Mouse (Mus musculus) CD4-positive, CD25-positive, alpha-beta regulatory T cell, adult 4 months (primary cell): Measurements from ENCODE around the gene Zfp618. TPM values are rescaled to one million over a fixed set of nuclear protein-coding genes. Genes with fewer than 3 reads are reported as not detected.

Experiments used
- ATAC-seq: one replicate; pipeline ENCODE4 v1.8.0; 2017
- polyA plus RNA-seq, 2 experiments: library from polyadenylated mRNA; unstranded; fragments of 100-300 nt; shearing (Covaris generic); gene quantifications; one replicate each; pipeline ENCODE4 v1.2.1; 2017

Zfp618 gene
- polyA plus RNA-seq, 2 experiments from 2014 or later, result 0.11 TPM; not detected in 1

DNA sequence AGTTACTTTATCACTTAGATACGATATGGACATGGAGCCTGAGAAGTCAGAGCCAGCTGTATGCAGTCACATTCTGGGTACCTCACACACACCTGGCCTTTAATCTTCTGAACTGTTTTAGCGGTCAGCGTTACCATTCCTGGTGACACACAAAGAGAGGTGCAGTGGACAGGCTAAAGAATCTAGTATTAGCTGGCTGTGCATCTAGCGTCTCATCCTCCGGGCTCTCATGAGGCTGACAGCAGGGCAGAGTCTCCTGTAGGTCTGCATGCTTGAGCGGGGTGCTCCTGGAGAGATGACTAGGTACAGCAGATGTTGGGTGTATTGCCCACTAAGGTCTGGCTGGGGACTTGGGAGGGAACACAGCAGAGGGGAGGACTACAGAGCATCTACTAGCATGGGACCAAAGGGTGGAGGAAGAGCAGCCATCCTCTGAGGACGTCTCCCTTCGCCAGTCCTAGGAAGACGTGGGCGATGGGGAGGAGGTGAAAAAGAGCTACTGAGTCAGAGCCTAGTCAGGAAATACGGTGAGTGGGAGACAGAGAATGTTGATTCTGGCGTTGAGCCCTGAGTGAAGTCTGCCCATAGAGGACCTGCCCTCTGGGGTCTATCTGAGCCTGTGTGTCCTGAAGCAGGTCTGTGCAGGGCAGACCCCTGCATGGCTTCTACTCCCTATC, 103.3 kb downstream of the Zfp618 start:
- no peak for ATAC-seq

- no peak for ATAC-seq
Observed at GRCm38 (mm10) chr4:63071413-63072260, 106.3 kb downstream of the Zfp618 start.

- ATAC-seq, result peak; percentile 88
Observed at GRCm38 (mm10) chr4:63073139-63073538, 107.8 kb downstream of the Zfp618 start.

- no peak for ATAC-seq
Observed at GRCm38 (mm10) chr4:63079159-63079558, 113.8 kb downstream of the Zfp618 start.

DNA sequence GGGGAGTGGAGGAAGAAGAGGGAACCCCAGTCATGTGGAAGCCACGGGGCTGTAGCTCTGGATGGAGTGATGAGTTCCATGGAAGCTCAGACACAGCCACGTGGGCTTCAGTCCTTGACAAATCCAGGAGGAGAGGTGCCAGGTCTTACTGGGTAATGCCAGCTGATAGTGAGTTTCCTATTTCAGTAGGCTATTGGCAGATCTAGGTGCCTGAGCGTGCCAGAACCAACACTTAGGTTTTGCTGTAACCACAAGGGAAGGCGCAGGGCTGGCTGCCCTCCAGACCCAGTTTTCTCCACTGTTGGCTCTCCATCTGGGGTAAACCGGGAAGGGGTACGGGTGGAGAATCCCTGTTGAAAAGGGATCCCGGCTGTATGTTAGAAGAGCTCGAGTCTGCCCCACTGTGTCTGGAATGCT, 119.1 kb downstream of the Zfp618 start:
- no peak for ATAC-seq

GRCm38 (mm10) chr4:63089484-63089883, 124.1 kb downstream of the Zfp618 start:
- peak; percentile 69 for ATAC-seq

DNA sequence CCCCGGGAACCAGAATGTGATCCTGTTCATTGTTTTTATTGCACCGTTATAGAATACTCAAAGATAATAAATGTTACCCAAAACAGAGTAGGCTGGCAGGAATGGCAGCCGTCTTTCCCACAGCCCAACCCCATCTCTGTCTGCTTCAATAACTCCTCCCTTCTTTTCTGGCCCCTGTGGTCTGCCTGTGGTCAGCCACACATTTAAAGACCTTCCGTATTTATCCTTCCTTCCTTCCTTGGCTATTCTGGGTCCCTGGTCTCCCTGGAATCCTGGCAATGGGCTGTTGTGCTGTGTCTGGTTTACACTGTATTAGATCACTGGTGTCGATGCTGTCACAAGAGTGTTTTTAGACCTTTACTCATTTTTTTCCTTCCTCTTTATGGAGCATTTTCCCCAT, 125.8 kb downstream of the Zfp618 start:
- no peak for ATAC-seq

DNA sequence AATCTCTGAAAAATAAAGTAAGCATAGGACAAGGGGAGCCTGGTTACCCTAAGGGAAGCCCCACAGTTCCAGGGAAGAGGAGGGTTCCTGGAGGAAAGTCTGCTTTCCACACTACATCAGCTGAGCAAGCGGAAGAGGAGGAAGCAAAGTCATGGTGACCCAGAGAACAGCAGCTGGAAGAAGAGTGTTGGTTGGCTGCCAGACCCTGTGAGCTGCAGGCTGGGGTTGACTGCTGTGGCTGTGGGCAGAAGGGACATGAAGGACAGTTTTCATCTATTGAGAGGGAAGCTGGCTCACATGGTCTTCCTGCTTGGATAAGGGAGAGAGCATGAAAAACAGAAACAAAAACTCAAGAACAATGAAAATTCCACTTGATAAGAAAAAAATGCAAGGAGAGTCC, 132.2 kb downstream of the Zfp618 start:
- ATAC-seq, result no peak

DNA sequence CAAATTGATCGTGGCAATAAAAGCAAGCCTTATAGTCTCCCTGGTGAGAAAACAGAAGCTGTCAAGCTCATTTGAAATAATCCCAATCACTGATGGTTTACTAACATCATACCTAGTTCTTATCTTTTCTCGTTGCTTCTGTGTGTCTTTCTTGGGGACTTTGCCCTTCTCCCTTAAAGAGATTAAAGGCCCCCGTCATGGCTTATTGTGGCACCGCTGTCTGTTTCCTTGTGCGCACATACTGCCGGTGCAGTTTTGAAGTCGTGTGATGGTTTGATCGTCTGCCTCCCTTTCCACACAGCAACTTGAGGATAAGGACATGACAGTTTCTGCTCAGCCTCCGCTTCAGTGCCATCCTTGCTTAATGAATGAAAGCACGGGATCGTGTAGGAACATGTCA, 135.1 kb downstream of the Zfp618 start:
- ATAC-seq, result no peak

DNA sequence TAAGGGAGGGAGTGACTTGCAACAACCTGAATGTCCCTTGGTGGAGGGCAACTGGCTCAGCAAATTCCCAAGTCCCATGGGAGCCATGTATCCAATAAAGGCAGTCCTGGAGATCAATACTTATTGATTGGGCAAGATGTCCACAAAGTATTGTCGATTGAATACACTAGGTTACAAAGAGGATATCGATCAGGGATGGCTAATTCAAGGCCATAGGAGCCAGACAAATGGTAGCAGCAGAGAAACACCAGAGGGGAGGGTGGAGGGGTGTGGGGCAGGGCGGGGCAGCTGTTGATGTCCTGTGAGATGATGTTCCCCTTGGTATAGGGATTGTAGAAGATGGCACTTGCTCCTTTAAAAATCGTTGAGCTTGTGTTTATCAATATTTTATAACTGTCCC, 136.7 kb downstream of the Zfp618 start:
- ATAC-seq, result no peak

DNA sequence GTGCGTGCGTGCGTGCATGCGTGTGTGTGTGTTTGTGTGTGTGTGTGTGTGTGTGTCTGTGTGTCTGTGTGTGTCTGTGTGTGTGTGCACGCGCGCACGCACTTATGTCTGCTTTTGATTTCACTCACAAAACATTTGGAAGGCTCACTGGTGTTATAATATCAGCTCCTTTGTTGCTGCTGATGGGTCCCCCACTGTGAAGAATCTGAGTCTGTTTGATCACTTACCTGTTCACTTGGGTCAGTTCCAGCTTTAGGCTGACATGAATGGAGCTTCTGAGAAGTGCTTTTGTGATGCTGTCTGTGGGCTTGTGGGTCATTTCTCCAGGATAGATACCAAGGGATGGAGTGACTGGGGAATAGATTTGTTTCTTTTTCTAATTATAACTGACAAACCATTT, 140.3 kb downstream of the Zfp618 start:
- ATAC-seq, result no peak

- peak; percentile 84 for ATAC-seq
Observed at GRCm38 (mm10) chr4:63118639-63119437, 153.5 kb downstream of the Zfp618 start.

GRCm38 (mm10) chr4:63124861-63125466, 159.6 kb downstream of the Zfp618 start:
- no peak for ATAC-seq

GRCm38 (mm10) chr4:63129891-63130624, 164.7 kb downstream of the Zfp618 start:
- no peak for ATAC-seq

- no peak for ATAC-seq
Observed at GRCm38 (mm10) chr4:63147268-63147667, 181.9 kb downstream of the Zfp618 start.

GRCm38 (mm10) chr4:63151127-63151526, 185.8 kb downstream of the Zfp618 start:
- no peak for ATAC-seq

GRCm38 (mm10) chr4:63154028-63154427, 188.7 kb downstream of the Zfp618 start:
- no peak for ATAC-seq

DNA sequence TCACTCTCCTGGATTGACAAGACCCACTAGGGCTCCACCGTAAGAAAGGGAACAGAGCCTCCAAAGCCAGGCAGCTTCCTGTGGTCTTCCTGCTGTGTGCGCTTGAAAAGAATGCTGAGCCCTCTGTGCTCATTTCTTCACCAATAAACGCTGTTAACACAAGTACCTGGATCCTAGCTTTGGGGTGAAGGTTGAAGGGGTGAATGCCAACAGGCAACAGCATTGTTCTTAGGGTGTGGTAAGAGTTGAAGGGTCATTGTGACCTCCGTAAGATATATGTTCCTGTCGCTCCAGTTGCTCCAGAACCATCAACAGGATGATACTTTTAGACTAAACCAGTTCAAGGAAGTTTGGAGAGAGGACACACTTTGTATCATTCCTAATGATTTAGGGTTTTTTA, 189.3 kb downstream of the Zfp618 start, which contains the start of gene Ambp:
Gene Ambp (minus strand): TSS at position 101 of the 400 bp plus-strand sequence.
- no peak for ATAC-seq

DNA sequence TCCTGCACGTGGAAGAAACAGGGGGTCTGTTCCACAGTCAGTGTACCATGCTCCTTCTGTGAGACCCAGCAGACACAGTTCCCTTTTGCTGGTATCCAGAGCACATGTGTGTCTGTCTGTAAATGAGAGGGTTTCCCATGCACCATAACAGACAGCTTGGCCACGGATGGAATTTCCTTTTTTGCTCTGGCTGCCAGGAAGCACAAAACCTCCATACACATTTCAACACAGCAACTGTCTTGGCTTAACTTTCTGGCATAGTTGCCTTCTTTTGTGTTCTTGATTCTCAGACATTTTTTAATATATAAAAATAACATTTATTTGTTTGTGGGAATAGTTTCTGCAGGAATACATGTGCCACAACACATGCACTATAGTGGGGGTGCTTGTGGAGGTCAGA, 190.2 kb downstream of the Zfp618 start:
- ATAC-seq, result no peak

GRCm38 (mm10) chr4:63156726-63157634, 191.6 kb downstream of the Zfp618 start:
- ATAC-seq, result no peak

- no peak for ATAC-seq
Observed at GRCm38 (mm10) chr4:63158192-63158591, 192.8 kb downstream of the Zfp618 start.
